Mouse (Mus musculus) MEL (cell line): Measurements from ENCODE around the gene Tm4sf5.

ENCODE experiments used
- CHD1 ChIP-seq: IDR thresholded peaks from 2 replicates; pipeline ENCODE4 v1.6.1; 2012; ENCODE audit warnings: low read depth, mild to moderate bottlenecking, inconsistent platforms, low read length, improper control_type of control experiment
- CHD2 ChIP-seq: IDR thresholded peaks from 2 replicates; pipeline ENCODE4 v1.6.1; 2011; ENCODE audit warnings: low read length, improper control_type of control experiment
- CTCF ChIP-seq, 3 experiments: IDR thresholded peaks in 2 of 3; conservative IDR thresholded peaks in 1 of 3; 2 replicates each; pipeline ENCODE4 v1.5.1; 2011 to 2012; ENCODE audit warnings: low read length in 3 of 3, low read depth in 2 of 3, mild to moderate bottlenecking in 2 of 3, improper control_type of control experiment in 1 of 3, inconsistent platforms in 1 of 3, mixed read lengths in 1 of 3, moderate library complexity in 1 of 3; ENCODE audit not compliant: control insufficient read depth in 1 of 3, insufficient read depth in 1 of 3, poor library complexity in 1 of 3, severe bottlenecking in 1 of 3
- ELF1 ChIP-seq: IDR thresholded peaks from 2 replicates; pipeline ENCODE4 v1.6.1; 2014; ENCODE audit warnings: low read depth, mild to moderate bottlenecking, inconsistent platforms, low read length, improper control_type of control experiment, moderate library complexity
- EP300 ChIP-seq, 2 experiments: IDR thresholded peaks; 2 replicates each; pipeline ENCODE4 v1.6.1; 2011; ENCODE audit warnings: improper control_type of control experiment in 2 of 2, low read length in 2 of 2, low read depth in 1 of 2, mild to moderate bottlenecking in 1 of 2
- GATA1 ChIP-seq: IDR thresholded peaks from 2 replicates; pipeline ENCODE4 v1.6.1; 2011; ENCODE audit warnings: low read depth, low read length, improper control_type of control experiment
- HCFC1 ChIP-seq: IDR thresholded peaks from 2 replicates; pipeline ENCODE4 v1.6.1; 2012; ENCODE audit warnings: low read depth, mild to moderate bottlenecking, inconsistent platforms, low read length, improper control_type of control experiment, moderate library complexity
- NELFE ChIP-seq: IDR thresholded peaks from 2 replicates; pipeline ENCODE4 v1.6.1; 2011; ENCODE audit warnings: low read depth, low read length, improper control_type of control experiment
- POLR2A ChIP-seq, 2 experiments: IDR thresholded peaks; 2 replicates each; pipeline ENCODE4 v1.6.1; 2011 to 2012; ENCODE audit warnings: low read length in 2 of 2, mild to moderate bottlenecking in 2 of 2, control low read depth in 1 of 2, improper control_type of control experiment in 1 of 2, low read depth in 1 of 2, moderate library complexity in 1 of 2; ENCODE audit not compliant: control insufficient read depth in 1 of 2, insufficient read depth in 1 of 2, poor library complexity in 1 of 2
- POLR2AphosphoS2 ChIP-seq: IDR thresholded peaks from 2 replicates; pipeline ENCODE4 v1.6.1; 2011; ENCODE audit warnings: low read length, improper control_type of control experiment
- TCF12 ChIP-seq: IDR thresholded peaks from 2 replicates; pipeline ENCODE4 v1.6.1; 2014; ENCODE audit warnings: low read depth, mild to moderate bottlenecking, inconsistent platforms, low read length, improper control_type of control experiment, moderate library complexity
- ZKSCAN1 ChIP-seq: IDR thresholded peaks from 2 replicates; pipeline ENCODE4 v1.6.1; 2012; ENCODE audit warnings: low read depth, mild to moderate bottlenecking, inconsistent platforms, low read length, improper control_type of control experiment, moderate library complexity
- ZMIZ1 ChIP-seq: IDR thresholded peaks from 2 replicates; pipeline ENCODE4 v1.6.1; 2012; ENCODE audit warnings: low read depth, mild to moderate bottlenecking, inconsistent platforms, low read length, improper control_type of control experiment, moderate library complexity

DNA sequence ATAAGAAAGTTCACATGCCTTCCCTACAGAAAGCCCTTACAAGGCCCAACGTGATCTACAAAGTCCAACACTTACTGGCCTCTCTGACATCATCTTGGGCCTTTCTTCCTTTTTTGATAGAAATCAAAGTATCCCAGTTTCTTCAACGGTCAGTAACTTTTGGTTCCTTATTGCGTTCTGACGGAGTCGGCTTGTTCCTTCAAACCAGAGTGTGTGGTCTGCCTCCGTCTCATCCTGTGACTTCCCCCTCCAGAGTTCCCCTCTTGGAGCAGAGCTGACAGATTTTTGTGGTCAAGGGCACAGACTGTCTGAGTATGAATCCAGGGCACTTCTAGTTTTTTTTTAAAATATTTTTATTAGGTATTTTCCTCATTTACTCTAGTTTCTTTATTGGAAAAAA lies 15.4 kb upstream of the Tm4sf5 start:
- no peak for TF ChIP-seq ZMIZ1
- no peak for TF ChIP-seq POLR2A (IDR thresholded peaks at IDR 0.05; ENCODE audit: control insufficient read depth in 1 of 2, insufficient read depth in 1 of 2, low read depth in 1 of 2, low read length in 2 of 2, poor library complexity in 1 of 2)
- no peak for TF ChIP-seq EP300 (IDR thresholded peaks at IDR 0.05; ENCODE audit: low read depth in 1 of 2, low read length in 2 of 2)
- TF ChIP-seq TCF12: no peak
- no peak for TF ChIP-seq GATA1
- TF ChIP-seq CTCF (IDR thresholded peaks at IDR 0.05 in 2 of 3, conservative IDR thresholded peaks at IDR 0.05 in 1 of 3; ENCODE audit: control insufficient read depth in 1 of 3, insufficient read depth in 1 of 3, low read depth in 2 of 3, low read length in 3 of 3, poor library complexity in 1 of 3, severe bottlenecking in 1 of 3): no peak
- TF ChIP-seq ZKSCAN1: no peak
- no peak for TF ChIP-seq POLR2AphosphoS2
- no peak for TF ChIP-seq CHD2
- no peak for TF ChIP-seq ELF1
- no peak for TF ChIP-seq HCFC1
- no peak for TF ChIP-seq NELFE
- no peak for TF ChIP-seq CHD1
